10 mouse cellular contexts compared by ENCODE assay signal in the genomic region with DNA sequence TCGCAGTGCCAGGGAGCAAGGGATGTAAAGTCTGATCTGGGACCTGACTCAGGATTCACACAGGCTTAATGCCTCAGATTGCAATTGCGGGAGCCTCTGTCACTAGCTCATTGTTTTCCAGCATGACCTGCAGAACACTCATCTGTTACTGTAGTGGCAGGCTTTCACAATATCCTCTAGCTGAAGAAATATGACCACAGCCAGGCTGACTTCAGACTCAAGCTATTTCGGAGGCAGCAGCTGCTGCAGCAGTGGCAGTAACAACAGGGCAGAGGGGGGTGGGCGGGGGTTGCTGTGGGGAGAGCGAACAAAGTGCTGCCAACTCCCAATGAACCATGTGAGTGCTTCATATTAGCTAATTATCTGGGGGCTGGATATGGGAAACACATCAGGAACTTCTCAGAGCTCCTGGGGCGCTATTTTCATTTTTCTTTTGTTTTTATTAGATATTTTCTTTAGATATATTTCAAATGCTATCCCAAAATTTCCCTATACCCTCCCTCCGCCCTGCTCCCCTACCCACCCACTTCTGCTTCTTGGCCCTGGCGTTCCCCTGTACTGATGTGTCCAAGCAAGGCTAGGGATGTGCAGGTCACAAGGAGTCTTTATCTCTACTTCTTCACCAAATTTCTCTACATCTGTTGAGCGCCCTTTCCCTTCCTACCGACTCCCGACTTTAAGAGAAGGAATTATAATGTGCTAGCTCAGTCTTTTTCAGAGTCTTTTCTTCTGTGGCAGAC.
A peak's percentile ranks its signal among the peaks of the same experiment; 100 is the strongest.
DNase-seq lines count a peak whose midpoint lies in the region; TF ChIP-seq lines count a peak whose summit lies in the region.
"Had no signal": no experiment of that assay in that cellular context is flagged by ENCODE, and none has a peak within 500 bp of the region (broad histone marks: within the 10 kb centered on the region; RNA-seq: fewer than 3 reads in every experiment).

No protein-coding gene starts in this region.

- H3K27me3 ChIP-seq in C2C12 (ENCODE audit: control insufficient read depth, insufficient read depth, insufficient read length), result no peaks in the 10 kb centered on the region
- H3K27me3 ChIP-seq: CH12.LX had no signal

- H3K27ac ChIP-seq in gastrocnemius, adult 2 months, result no peak overlapping the region

- peak overlapping the region; percentile 41 for H3K4me3 ChIP-seq in gastrocnemius, adult 2 months
- H3K4me3 ChIP-seq in C2C12 (ENCODE audit: insufficient read depth, poor library complexity, severe bottlenecking), result no peak overlapping the region

- intact Hi-C loops in gastrocnemius, adult 2 months (cut with DNase I), result no loop called here

- no peaks in the 10 kb centered on the region for H3K36me3 ChIP-seq in C2C12 (ENCODE audit: control insufficient read depth, insufficient read depth)

- no peak for TF ChIP-seq CTCF in gastrocnemius, adult 2 months (IDR thresholded peaks at IDR 0.05)
- TF ChIP-seq CTCF in C2C12 (IDR thresholded peaks at IDR 0.05; ENCODE audit: control insufficient read depth, insufficient read depth, insufficient read length), result no peak

- DNase-seq in gastrocnemius, adult 2 months, result peak; percentile 29
- no peak for DNase-seq in gastrocnemius, postnatal 10 days
- peak; percentile 21 for DNase-seq in forelimb bud, embryonic 11.5 days (ENCODE audit: low read depth, low spot score)
- peak; percentile 5 for DNase-seq in lung, postnatal 14 days
- no peak for DNase-seq in testis, postnatal 14 days (ENCODE audit: low spot score)
- DNase-seq in layer of hippocampus, postnatal 25 days (ENCODE audit: extremely low spot score in 1 of 2, low spot score in 1 of 2), result no peak
- no peak for DNase-seq in right cerebral cortex, adult 2 months (ENCODE audit: low spot score in 2 of 2)
- DNase-seq: adrenal gland, adult 8-10 months had no signal

- H3K79me2 ChIP-seq in C2C12 (ENCODE audit: control insufficient read depth, insufficient read depth), result no peaks in the 10 kb centered on the region

- peak overlapping the region; percentile 7 for H3ac ChIP-seq in C2C12 (ENCODE audit: control insufficient read depth, insufficient read length, low read depth)

- H3K79me3 ChIP-seq in C2C12 (ENCODE audit: low read depth), result no peaks in the 10 kb centered on the region

TF ChIP-seq in C2C12, 6 proteins besides CTCF, POLR2A, EP300 and RAD21:
- TF ChIP-seq FOSL1 (IDR thresholded peaks at IDR 0.05; ENCODE audit: insufficient read depth, low read length, poor library complexity, severe bottlenecking) (no peak), MAX (IDR thresholded peaks at IDR 0.05) (peak; percentile 65), USF1 (IDR thresholded peaks at IDR 0.05; ENCODE audit: low read depth) (peak; percentile 14), MYOG (IDR thresholded peaks at IDR 0.05; ENCODE audit: control insufficient read depth, extremely low read depth, insufficient read length) (no peak), CEBPB (IDR thresholded peaks at IDR 0.05; ENCODE audit: low read depth) (peak; percentile 97), MYOD1 (IDR thresholded peaks at IDR 0.05; ENCODE audit: control insufficient read depth, insufficient read length, low read depth) (peak; percentile 92)
TF ChIP-seq in C2C12: peak in this region for 4.

Comparison
In these comparisons a context has a peak if more than half of its experiments do, and no peak if none do; other contexts are left out.
1. DNase-seq: peak in gastrocnemius, adult 2 months (single experiment), forelimb bud, embryonic 11.5 days (single experiment) and lung, postnatal 14 days (single experiment); none in gastrocnemius, postnatal 10 days (single experiment), testis, postnatal 14 days (single experiment), layer of hippocampus, postnatal 25 days (0 of 2) and right cerebral cortex, adult 2 months (0 of 2).